10 mouse cellular contexts compared by ENCODE assay signal in genomic region chr3:86793264-86793663, GRCm38 (mm10).
DNase-seq lines count a peak whose midpoint lies in the region; ATAC-seq and TF ChIP-seq lines count a peak whose summit lies in the region.
"Had no signal": no experiment of that assay in that cellular context is flagged by ENCODE, and none has a peak within 500 bp of the region (broad histone marks: within the 10 kb centered on the region; RNA-seq: fewer than 3 reads in every experiment).

No protein-coding gene starts in this region.

- 0 out of 2 replicates have a peak overlapping the region, but pooled peaks have one; percentile 28 for H3K27ac ChIP-seq in intestine, embryonic 16.5 days (ENCODE audit: low read length)
- no peak overlapping the region for H3K27ac ChIP-seq in intestine, postnatal 0 days (ENCODE audit: low read depth, low read length)
- peak overlapping the region; percentile 6; the same call in 1 of the 2 replicates for H3K27ac ChIP-seq in embryonic fibroblast, embryonic 13.5 days (ENCODE audit: insufficient read depth, low read length)
- no peak overlapping the region for H3K27ac ChIP-seq in limb, embryonic 15.5 days
- H3K27ac ChIP-seq: midbrain, embryonic 13.5 days had no signal

- no peaks in the 10 kb centered on the region for H3K9me3 ChIP-seq in intestine, embryonic 16.5 days (ENCODE audit: control insufficient read depth, low read length)
- no peaks in the 10 kb centered on the region for H3K9me3 ChIP-seq in intestine, postnatal 0 days (ENCODE audit: control insufficient read depth)
- H3K9me3 ChIP-seq in limb, embryonic 15.5 days = no peaks in the 10 kb centered on the region
- H3K9me3 ChIP-seq: midbrain, embryonic 13.5 days had no signal

- no peaks in the 10 kb centered on the region for H3K27me3 ChIP-seq in intestine, embryonic 16.5 days (replicated peaks; ENCODE audit: control insufficient read depth, insufficient read depth, low read length)
- H3K27me3 ChIP-seq in intestine, postnatal 0 days (replicated peaks; ENCODE audit: control insufficient read depth, insufficient read depth, low read length) = no peaks in the 10 kb centered on the region
- H3K27me3 ChIP-seq in limb, embryonic 15.5 days = no peaks in the 10 kb centered on the region
- H3K27me3 ChIP-seq: midbrain, embryonic 13.5 days had no signal

- WGBS in intestine, embryonic 16.5 days = 66% methylated on average over 4 of the region's 4 CpGs
- WGBS in intestine, postnatal 0 days = 49% methylated on average over 4 of the region's 4 CpGs
- 77% methylated on average over 4 of the region's 4 CpGs for WGBS in limb, embryonic 15.5 days

- no peak for ATAC-seq in intestine, embryonic 16.5 days
- ATAC-seq in intestine, postnatal 0 days = no peak
- ATAC-seq in limb, embryonic 15.5 days (ENCODE audit: insufficient number of reproducible peaks, low FRiP score, low TSS enrichment, low read depth) = peak; percentile 7; the same call in 1 of the 2 replicates
- ATAC-seq: midbrain, embryonic 13.5 days had no signal

- H3K4me2 ChIP-seq in intestine, embryonic 16.5 days (ENCODE audit: low read depth, low read length) = no peak overlapping the region
- no peak overlapping the region for H3K4me2 ChIP-seq in intestine, postnatal 0 days (replicated peaks; ENCODE audit: low read depth)
- H3K4me2 ChIP-seq in limb, embryonic 15.5 days = no peak overlapping the region
- H3K4me2 ChIP-seq: midbrain, embryonic 13.5 days had no signal

- TF ChIP-seq CTCF in intestine, postnatal 0 days (IDR thresholded peaks at IDR 0.05; ENCODE audit: low read depth) = no peak
- no peak for TF ChIP-seq CTCF in embryonic fibroblast, embryonic 13.5 days (IDR thresholded peaks at IDR 0.05; ENCODE audit: borderline replicate concordance, insufficient read depth, low read length)

- H3K4me1 ChIP-seq in intestine, embryonic 16.5 days (ENCODE audit: control insufficient read depth, insufficient read depth, low read length) = peaks cover 4% of the 10 kb centered on the region
- H3K4me1 ChIP-seq in intestine, postnatal 0 days (replicated peaks; ENCODE audit: control insufficient read depth, insufficient read depth, low read length) = no peaks in the 10 kb centered on the region
- H3K4me1 ChIP-seq in embryonic fibroblast, embryonic 13.5 days (ENCODE audit: control insufficient read depth, insufficient read depth, low read length) = peaks cover 16% of the 10 kb centered on the region
- peaks cover 17% of the 10 kb centered on the region for H3K4me1 ChIP-seq in limb, embryonic 15.5 days

- no peak overlapping the region for H3K9ac ChIP-seq in intestine, embryonic 16.5 days (ENCODE audit: low read depth, low read length)
- H3K9ac ChIP-seq in intestine, postnatal 0 days (ENCODE audit: low read depth, low read length) = no peak overlapping the region
- H3K9ac ChIP-seq in limb, embryonic 15.5 days = no peak overlapping the region
- H3K9ac ChIP-seq: midbrain, embryonic 13.5 days had no signal

- H3K4me3 ChIP-seq in intestine, embryonic 16.5 days (ENCODE audit: low read length) = no peak overlapping the region
- H3K4me3 ChIP-seq in intestine, postnatal 0 days (ENCODE audit: low read depth, low read length) = no peak overlapping the region
- H3K4me3 ChIP-seq in embryonic fibroblast, embryonic 13.5 days (ENCODE audit: insufficient read depth, low read length) = no peak overlapping the region
- no peak overlapping the region for H3K4me3 ChIP-seq in limb, embryonic 15.5 days
- H3K4me3 ChIP-seq: midbrain, embryonic 13.5 days had no signal

- no peaks in the 10 kb centered on the region for H3K36me3 ChIP-seq in intestine, embryonic 16.5 days (ENCODE audit: control insufficient read depth, insufficient read depth, low read length)
- no peaks in the 10 kb centered on the region for H3K36me3 ChIP-seq in intestine, postnatal 0 days (ENCODE audit: control insufficient read depth, insufficient read depth)
- H3K36me3 ChIP-seq in limb, embryonic 15.5 days = no peaks in the 10 kb centered on the region

- no peak for TF ChIP-seq POLR2A in embryonic fibroblast, embryonic 13.5 days (IDR thresholded peaks at IDR 0.05; ENCODE audit: low read depth, low read length)

- peak; percentile 43 for DNase-seq in adrenal gland, postnatal 14 days
- DNase-seq in adrenal gland, postnatal 25 days = no peak
- DNase-seq in layer of hippocampus, postnatal 25 days (ENCODE audit: extremely low spot score in 1 of 2, low spot score in 1 of 2) = no peak
- no peak for DNase-seq in natural killer cell, adult 2 months (ENCODE audit: low spot score in 2 of 2)
- DNase-seq: cerebellum, adult 18-20 months had no signal

Comparison
In these comparisons a context has a peak if more than half of its experiments do, and no peak if none do; other contexts are left out.
1. H3K27ac ChIP-seq: peak in intestine, embryonic 16.5 days (single experiment) and embryonic fibroblast, embryonic 13.5 days (single experiment); none in intestine, postnatal 0 days (single experiment) and limb, embryonic 15.5 days (single experiment).